Mouse (Mus musculus) limb, embryonic 13.5 days (tissue): ENCODE results near the gene Pak4. TPM values are rescaled to one million over a fixed set of nuclear protein-coding genes. Genes with fewer than 3 reads are reported as not detected.

Experiments
- ATAC-seq: fragments of 200-750 bp; cut with Nextera tagmentation; 2 replicates; pipeline ENCODE4 v1.8.0; 2017; ENCODE audit warnings: low read depth, moderate number of reproducible peaks, moderate TSS enrichment; ENCODE audit not compliant: low FRiP score
- H3K27ac ChIP-seq: fragments of 300-500 bp; sonication (generic); 2 replicates; pipeline ENCODE4 v1.5.1; 2015; ENCODE audit warnings: inconsistent platforms, mild to moderate bottlenecking, moderate library complexity
- H3K27me3 ChIP-seq: fragments of 300-500 bp; sonication (generic); 2 replicates; pipeline ENCODE4 v1.6.1; 2015; ENCODE audit warnings: mild to moderate bottlenecking, inconsistent platforms
- H3K36me3 ChIP-seq: fragments of 300-500 bp; sonication (generic); 2 replicates; pipeline ENCODE4 v1.6.1; 2015; ENCODE audit warnings: inconsistent platforms, mild to moderate bottlenecking, moderate library complexity
- H3K4me1 ChIP-seq: fragments of 300-500 bp; sonication (generic); 2 replicates; pipeline ENCODE4 v1.6.1; 2015; ENCODE audit warnings: inconsistent platforms
- H3K4me2 ChIP-seq: fragments of 300-500 bp; sonication (generic); replicated peaks from 2 replicates; pipeline ENCODE4 v1.6.1; 2015; ENCODE audit warnings: inconsistent platforms, mild to moderate bottlenecking, moderate library complexity
- H3K4me3 ChIP-seq: fragments of 300-500 bp; sonication (generic); 2 replicates; pipeline ENCODE4 v1.5.1; 2015; ENCODE audit warnings: moderate library complexity, mild to moderate bottlenecking, inconsistent platforms
- H3K9ac ChIP-seq: fragments of 300-500 bp; sonication (generic); 2 replicates; pipeline ENCODE4 v1.6.1; 2015; ENCODE audit warnings: mild to moderate bottlenecking, inconsistent platforms
- H3K9me3 ChIP-seq: fragments of 300-500 bp; sonication (generic); 2 replicates; pipeline ENCODE4 v1.6.1; 2016; ENCODE audit warnings: inconsistent platforms
- WGBS: fragments of 180-500 bp; shearing (Covaris S2); methylation state at CpG from one replicate; pipeline ENCODE4 v1.1.7; 2015; 5-methylcytosine and 5-hydroxymethylcytosine counted together
- polyA plus RNA-seq: library from polyadenylated mRNA; unstranded; fragments of >200 nt; fragmentation: Nextera tagmentation; extraction: Ambion mirVana; gene quantifications from 2 replicates; pipeline ENCODE4 v1.2.1, GENCODE M21; 2015

The Pak4 gene
- polyA plus RNA-seq, 1 experiment from 2014 or later, result 33.2 TPM

DNA sequence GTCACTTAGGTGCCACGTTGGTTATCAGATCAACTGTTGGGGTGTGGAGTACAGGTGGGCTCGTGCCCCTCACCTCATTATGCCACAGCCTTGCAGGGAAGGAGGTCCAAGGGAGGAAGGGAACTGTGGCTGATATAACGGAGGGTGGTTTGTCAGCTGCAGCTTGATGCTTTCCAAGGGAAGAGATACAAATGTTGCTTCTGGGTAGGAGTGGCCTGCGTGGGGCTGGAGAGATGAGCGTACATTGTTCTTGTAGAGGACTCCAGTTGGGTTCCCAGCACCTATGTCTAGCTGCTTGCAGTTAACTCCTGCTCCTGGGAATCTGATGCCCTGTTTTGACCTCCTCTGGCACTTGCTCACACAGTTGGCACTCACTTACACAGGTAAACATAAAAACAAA lies 5.2 kb upstream of the Pak4 start:
- 77% methylated on average over 5 of the region's 5 CpGs for WGBS
- no peak for ATAC-seq

DNA sequence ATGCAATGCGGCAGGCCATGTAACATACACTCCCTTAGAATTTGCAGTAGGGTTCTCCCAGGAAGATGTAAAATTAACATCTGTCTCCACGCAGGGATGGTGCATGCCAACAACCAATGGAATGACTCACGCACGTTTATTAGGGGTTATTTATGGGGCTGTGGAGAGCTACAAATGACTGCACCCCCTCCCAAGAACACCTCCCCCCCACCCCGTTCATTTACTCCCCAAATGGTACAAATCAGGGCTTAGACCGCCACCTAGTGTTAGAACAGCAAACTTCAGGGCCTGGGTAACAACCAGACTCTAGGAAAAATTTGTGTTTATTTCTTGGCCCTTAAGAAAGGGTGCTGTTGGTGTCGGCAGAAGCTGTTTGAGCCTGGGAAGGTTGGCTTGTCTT lies 3.7 kb upstream of the Pak4 start:
- Histone ChIP-seq H3K4me3 (no peak overlapping the region), H3K4me1 (peaks cover 21% of the 10 kb centered on the region), H3K27ac (0 out of 2 replicates have a peak overlapping the region, but pooled peaks have one; percentile 39), H3K4me2 (peak overlapping the region; percentile 30; the same call in 1 of the 2 replicates), H3K9me3 (no peaks in the 10 kb centered on the region), H3K36me3 (no peaks in the 10 kb centered on the region), H3K9ac (no peak overlapping the region), H3K27me3 (no peaks in the 10 kb centered on the region)
- 13% methylated on average over 7 of the region's 7 CpGs for WGBS
- no peak for ATAC-seq

More for the DNA sequence above, 5.2 kb upstream of the Pak4 start:
- Histone ChIP-seq H3K4me2 (no peak overlapping the region), H3K27ac (no peak overlapping the region), H3K27me3 (no peaks in the 10 kb centered on the region), H3K36me3 (no peaks in the 10 kb centered on the region), H3K9me3 (no peaks in the 10 kb centered on the region), H3K9ac (0 out of 2 replicates have a peak overlapping the region, but pooled peaks have one; percentile 25), H3K4me3 (no peak overlapping the region), H3K4me1 (peaks cover 13% of the 10 kb centered on the region)

GRCm38 (mm10) chr7:28601029-28601428 lies 3.0 kb upstream of the Pak4 start:
- no peaks in the 10 kb centered on the region for H3K9me3 ChIP-seq
- H3K4me1 ChIP-seq, result peaks cover 27% of the 10 kb centered on the region
- ATAC-seq, result no peak
- WGBS, result 13% methylated on average over 11 of the region's 11 CpGs
- H3K27me3 ChIP-seq, result no peaks in the 10 kb centered on the region
- no peak overlapping the region for H3K4me3 ChIP-seq
- H3K36me3 ChIP-seq, result no peaks in the 10 kb centered on the region
- no peak overlapping the region for H3K4me2 ChIP-seq
- peak overlapping the region; percentile 39; the same call in 1 of the 2 replicates for H3K27ac ChIP-seq
- no peak overlapping the region for H3K9ac ChIP-seq

DNA sequence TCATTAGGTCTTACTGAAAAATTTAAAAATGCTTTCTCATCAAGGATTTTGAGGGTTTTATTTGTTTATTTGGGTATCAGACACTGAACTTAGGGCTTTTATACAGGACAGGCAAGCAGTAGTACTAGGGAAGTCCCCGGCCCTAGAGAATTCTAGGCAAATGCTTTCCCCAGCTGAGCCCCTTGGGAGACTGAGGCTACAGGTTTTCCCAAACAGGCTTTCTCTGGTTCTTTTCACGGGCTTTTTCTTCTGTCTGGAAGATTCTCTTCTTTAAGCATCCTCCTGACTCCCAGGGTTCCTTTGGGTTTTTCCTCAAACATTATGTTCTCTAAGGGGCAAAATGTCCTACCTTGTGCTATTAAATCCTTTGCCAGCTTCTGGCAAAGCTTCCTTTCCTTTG lies 966 bp upstream of the Pak4 start:
- no peak for ATAC-seq
- H3K36me3 ChIP-seq, result peaks cover 6% of the 10 kb centered on the region; the same call in 1 of the 2 replicates
- no peaks in the 10 kb centered on the region for H3K9me3 ChIP-seq
- H3K4me3 ChIP-seq, result no peak overlapping the region
- no peak overlapping the region for H3K9ac ChIP-seq
- no peak overlapping the region for H3K27ac ChIP-seq
- WGBS, result 64% methylated on average over 2 of the region's 2 CpGs
- H3K27me3 ChIP-seq, result no peaks in the 10 kb centered on the region
- peaks cover 48% of the 10 kb centered on the region for H3K4me1 ChIP-seq
- no peak overlapping the region; the same call in 1 of the 2 replicates for H3K4me2 ChIP-seq

GRCm38 (mm10) chr7:28597277-28597570 lies 761 bp downstream of the Pak4 start:
- Histone ChIP-seq H3K9ac (peak overlapping the region; percentile 72), H3K4me2 (peak overlapping the region; percentile 88), H3K27me3 (no peaks in the 10 kb centered on the region), H3K9me3 (no peaks in the 10 kb centered on the region), H3K36me3 (peaks cover 6% of the 10 kb centered on the region; the same call in 1 of the 2 replicates), H3K4me1 (peaks cover 65% of the 10 kb centered on the region), H3K4me3 (peak overlapping the region; percentile 62), H3K27ac (peak overlapping the region; percentile 89; the same call in 1 of the 2 replicates)
- 8% methylated on average over 9 of the region's 9 CpGs for WGBS
- ATAC-seq, result no peak

DNA sequence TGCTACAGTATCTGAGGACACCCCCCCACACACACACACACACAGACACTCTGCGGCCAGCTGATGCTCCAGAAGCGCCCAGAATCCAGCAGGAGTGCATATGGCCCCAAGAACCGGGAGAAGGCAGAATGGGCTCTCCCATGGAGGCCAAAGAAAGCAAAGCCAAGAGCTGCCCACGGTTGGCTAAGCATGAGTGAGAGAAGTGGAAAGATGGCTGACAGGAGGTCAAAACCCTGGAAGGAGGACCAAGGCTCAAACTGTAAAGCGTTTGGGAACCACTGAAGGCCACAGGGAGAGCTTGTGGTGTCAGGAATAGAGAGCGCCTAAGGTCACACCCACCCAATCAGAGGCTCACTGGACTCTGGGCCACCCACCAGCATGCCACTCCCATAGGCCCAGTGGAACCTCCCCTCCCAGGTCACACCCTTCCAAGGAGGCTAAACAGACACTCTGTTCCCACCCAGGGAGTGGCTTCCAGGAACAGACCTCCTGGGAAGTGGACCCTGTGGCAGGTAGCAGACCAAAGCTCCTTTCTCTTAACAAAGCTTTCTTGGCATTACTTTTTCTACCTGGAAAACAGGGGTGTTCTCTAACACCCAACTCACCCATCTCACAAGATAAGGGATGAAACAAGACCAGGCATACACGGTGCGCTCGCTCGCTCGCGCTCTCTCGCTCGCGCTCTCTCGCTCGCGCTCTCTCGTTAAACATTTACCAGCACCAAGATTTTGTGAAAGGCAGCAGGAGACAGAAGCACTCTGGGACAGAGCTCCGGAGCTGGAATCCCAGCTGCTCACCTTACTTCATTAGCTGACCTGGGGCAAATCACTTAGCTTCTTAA lies 1.3 kb downstream of the Pak4 start:
- Histone ChIP-seq H3K27me3 (no peaks in the 10 kb centered on the region), H3K4me1 (peaks cover 69% of the 10 kb centered on the region), H3K36me3 (peaks cover 6% of the 10 kb centered on the region; the same call in 1 of the 2 replicates), H3K4me3 (peak overlapping the region; percentile 62), H3K9me3 (no peaks in the 10 kb centered on the region), H3K4me2 (peak overlapping the region; percentile 88), H3K27ac (peak overlapping the region; percentile 89; the same call in 1 of the 2 replicates), H3K9ac (peak overlapping the region; percentile 72)
- 0 out of 2 replicates have a peak, but pooled peaks have one; percentile 9 for ATAC-seq
- WGBS, result 40% methylated on average over 20 of the region's 20 CpGs

DNA sequence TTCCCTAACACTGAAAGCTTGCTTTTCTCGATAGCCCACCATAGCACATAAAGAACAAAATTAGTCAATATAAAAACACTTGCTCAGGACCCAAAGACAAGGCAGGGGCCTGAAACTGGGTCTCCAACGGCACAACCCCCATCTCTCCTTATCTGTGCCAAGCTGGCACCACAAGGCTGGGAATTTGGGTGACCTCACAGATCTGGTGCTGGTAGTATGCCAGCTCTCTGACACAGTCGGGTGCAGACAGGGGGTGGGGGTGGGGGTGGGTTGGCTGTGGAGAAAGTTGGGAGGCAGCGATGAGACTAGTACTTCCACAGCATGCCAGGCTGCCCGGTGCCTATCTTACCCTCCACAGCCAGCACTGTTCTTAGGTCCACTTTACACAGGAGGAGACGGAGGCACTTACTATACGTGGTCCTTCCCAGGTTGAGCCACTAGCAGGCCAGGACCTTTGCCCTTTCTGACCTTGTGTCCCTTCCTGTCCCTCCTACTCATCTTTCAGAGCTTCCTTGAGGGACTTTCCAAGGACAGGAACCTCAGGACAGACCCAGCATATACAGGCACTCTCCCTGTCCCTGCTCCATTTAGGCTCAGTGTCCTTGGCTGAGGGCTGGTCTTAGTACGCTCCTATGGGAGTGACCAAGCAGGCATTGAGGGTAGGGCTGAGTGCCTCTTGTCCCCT lies 2.1 kb downstream of the Pak4 start:
- Histone ChIP-seq H3K4me1 (peaks cover 64% of the 10 kb centered on the region), H3K4me2 (peak overlapping the region; percentile 88), H3K9ac (peak overlapping the region; percentile 72), H3K4me3 (peak overlapping the region; percentile 62), H3K27ac (no peak overlapping the region), H3K36me3 (peaks cover 6% of the 10 kb centered on the region; the same call in 1 of the 2 replicates), H3K27me3 (no peaks in the 10 kb centered on the region), H3K9me3 (no peaks in the 10 kb centered on the region)
- ATAC-seq, result no peak
- 81% methylated on average over 8 of the region's 8 CpGs for WGBS

GRCm38 (mm10) chr7:28593206-28594111 lies 4.5 kb downstream of the Pak4 start:
- Histone ChIP-seq H3K4me1 (peaks cover 67% of the 10 kb centered on the region), H3K27me3 (no peaks in the 10 kb centered on the region), H3K9me3 (no peaks in the 10 kb centered on the region), H3K4me3 (no peak overlapping the region), H3K9ac (peak overlapping the region; percentile 25; the same call in 1 of the 2 replicates), H3K4me2 (peak overlapping the region; percentile 14; the same call in 1 of the 2 replicates), H3K27ac (peak overlapping the region; percentile 61; the same call in 1 of the 2 replicates), H3K36me3 (peaks cover 6% of the 10 kb centered on the region; the same call in 1 of the 2 replicates)
- 39% methylated on average over 14 of the region's 14 CpGs for WGBS
- no peak for ATAC-seq

DNA sequence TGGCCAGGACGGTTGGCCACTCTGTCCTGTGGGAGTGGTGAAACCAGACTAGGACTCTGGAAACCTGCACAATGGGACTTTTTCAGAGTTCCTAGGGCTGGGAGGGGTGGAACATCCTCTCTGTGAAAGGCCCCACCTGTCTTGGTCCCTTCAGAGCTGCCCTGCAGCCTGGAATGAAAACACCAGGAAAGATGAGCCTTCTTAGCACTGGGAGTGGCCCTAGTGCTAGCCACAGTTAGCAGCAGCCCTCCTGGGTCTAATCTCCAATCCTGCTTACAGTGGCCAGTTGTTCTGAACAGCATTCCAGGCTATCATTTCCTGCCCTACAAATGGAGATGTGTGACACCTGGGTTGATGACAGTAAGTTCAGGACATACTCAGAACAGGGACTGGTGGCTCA lies 6.1 kb downstream of the Pak4 start:
- Histone ChIP-seq H3K36me3 (peaks cover 6% of the 10 kb centered on the region; the same call in 1 of the 2 replicates), H3K4me2 (no peak overlapping the region), H3K4me1 (peaks cover 76% of the 10 kb centered on the region), H3K27ac (no peak overlapping the region), H3K9ac (no peak overlapping the region), H3K4me3 (no peak overlapping the region), H3K27me3 (no peaks in the 10 kb centered on the region), H3K9me3 (no peaks in the 10 kb centered on the region)
- WGBS, result 73% methylated on average over 1 of the region's 1 CpGs
- no peak for ATAC-seq

DNA sequence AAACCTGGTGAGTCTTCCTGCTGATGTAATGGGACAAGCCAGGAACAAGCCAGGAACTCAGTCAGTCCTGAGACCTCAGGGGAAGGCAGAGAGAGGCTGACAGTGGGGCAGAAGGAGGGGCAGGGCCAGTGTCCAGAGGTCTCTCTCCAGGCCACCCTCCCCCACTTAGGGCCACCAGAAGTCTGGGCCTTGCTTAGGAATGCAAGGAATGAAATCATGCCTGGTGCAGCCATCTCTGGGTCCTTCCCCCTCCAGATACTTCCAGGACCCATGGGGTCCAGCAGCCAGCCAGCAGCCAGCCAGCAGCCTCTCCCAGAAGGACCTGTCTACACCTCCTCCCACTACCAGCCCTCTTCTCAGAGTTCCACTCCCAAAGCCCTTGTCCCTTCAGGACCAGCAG lies 10.3 kb downstream of the Pak4 start:
- no peak overlapping the region for H3K4me3 ChIP-seq
- H3K4me1 ChIP-seq, result peaks cover 67% of the 10 kb centered on the region
- H3K27me3 ChIP-seq, result no peaks in the 10 kb centered on the region
- H3K36me3 ChIP-seq, result no peaks in the 10 kb centered on the region
- H3K9ac ChIP-seq, result peak overlapping the region; percentile 50
- ATAC-seq, result peak; percentile 45; the same call in 1 of the 2 replicates
- H3K4me2 ChIP-seq, result no peak overlapping the region
- H3K9me3 ChIP-seq, result no peaks in the 10 kb centered on the region
- H3K27ac ChIP-seq, result peak overlapping the region; percentile 65; the same call in 1 of the 2 replicates

DNA sequence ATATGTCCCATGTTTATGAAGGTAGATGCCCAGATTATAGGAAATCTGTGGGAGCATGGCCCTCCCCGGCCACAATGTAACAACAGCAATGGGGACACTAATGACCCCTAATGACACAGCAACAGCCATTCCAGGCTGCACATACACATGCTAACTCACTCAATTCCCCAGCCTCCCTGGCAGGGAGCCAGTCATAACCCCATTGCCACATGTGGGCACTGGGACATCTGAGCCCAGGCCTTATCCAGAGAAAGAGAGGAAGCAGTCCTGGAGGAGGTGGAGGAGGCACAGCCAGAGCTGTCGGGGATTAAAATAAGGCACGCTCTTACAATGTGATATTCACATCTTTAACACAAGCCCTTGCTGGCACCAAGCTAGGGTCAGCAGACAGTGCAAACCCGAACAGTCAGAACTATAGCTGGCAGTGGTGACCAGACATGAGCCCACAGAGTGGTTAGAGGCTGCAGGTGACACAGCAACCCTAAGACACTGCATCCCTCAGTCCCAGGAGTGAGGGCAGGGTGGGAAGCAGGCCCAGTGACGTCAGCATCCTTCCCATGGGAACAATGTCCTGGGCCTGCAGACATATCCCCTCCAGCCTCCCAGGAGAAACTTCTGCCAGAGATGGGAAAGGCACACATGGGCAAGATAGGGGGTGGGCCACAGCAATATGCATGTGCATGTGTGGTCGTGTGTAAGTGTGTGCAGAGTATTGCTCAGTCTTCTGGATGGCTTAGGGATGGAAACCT lies 11.1 kb downstream of the Pak4 start:
- no peak overlapping the region for H3K4me2 ChIP-seq
- H3K9ac ChIP-seq, result peak overlapping the region; percentile 32; the same call in 1 of the 2 replicates
- no peak overlapping the region for H3K4me3 ChIP-seq
- no peaks in the 10 kb centered on the region for H3K9me3 ChIP-seq
- 45% methylated on average over 6 of the region's 6 CpGs for WGBS
- H3K4me1 ChIP-seq, result peaks cover 59% of the 10 kb centered on the region
- ATAC-seq, result peak; percentile 33; the same call in 1 of the 2 replicates
- H3K36me3 ChIP-seq, result no peaks in the 10 kb centered on the region
- peak overlapping the region; percentile 65; the same call in 1 of the 2 replicates for H3K27ac ChIP-seq
- no peaks in the 10 kb centered on the region for H3K27me3 ChIP-seq
